Mouse (Mus musculus): ENCODE measurements around the gene Ascc3.

DNA sequence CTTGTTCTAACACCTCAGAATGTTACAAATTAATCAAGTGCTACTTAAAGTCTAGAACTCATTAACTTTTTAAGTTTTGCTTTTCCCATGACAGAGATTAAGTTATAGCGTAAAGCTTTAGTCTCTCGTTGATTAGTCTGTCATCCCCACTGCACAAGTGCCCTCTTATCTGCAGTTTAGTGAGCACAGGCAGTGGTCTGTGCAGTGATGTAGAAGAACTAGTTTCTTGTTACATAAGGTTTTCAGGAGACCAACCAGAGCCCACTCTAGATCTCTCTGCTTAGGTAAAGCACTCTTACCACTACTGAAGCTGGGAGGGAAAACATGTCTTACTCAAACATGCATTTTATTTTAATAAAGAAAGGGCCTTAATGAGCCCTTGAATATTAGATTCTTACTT is 209.1 kb downstream of the Ascc3 start:
- TF ChIP-seq CTCF (IDR thresholded peaks at IDR 0.05; ENCODE audit: insufficient read depth, low read depth, low read length) (no peak), POLR2A (IDR thresholded peaks at IDR 0.05; ENCODE audit: insufficient read depth, low read depth, low read length) (no peak)
